Mouse (Mus musculus) forebrain, embryonic 13.5 days (tissue): ENCODE results near the gene Usp6nl. TPM values are rescaled to one million over a fixed set of nuclear protein-coding genes. Genes with fewer than 3 reads are reported as not detected.

Experiments
- ATAC-seq: fragments of 200-750 bp; cut with Nextera tagmentation; 2 replicates; pipeline ENCODE4 v1.8.0; 2017
- H3K27ac ChIP-seq: fragments of 300-500 bp; sonication (generic); 2 replicates; pipeline ENCODE4 v1.5.1; 2015; ENCODE audit warnings: inconsistent platforms, mild to moderate bottlenecking, moderate library complexity
- H3K27me3 ChIP-seq: fragments of 300-500 bp; sonication (generic); 2 replicates; pipeline ENCODE4 v1.6.1; 2015; ENCODE audit warnings: mild to moderate bottlenecking, inconsistent platforms
- H3K36me3 ChIP-seq: fragments of 300-500 bp; sonication (generic); 2 replicates; pipeline ENCODE4 v1.6.1; 2015; ENCODE audit warnings: mild to moderate bottlenecking, inconsistent platforms; ENCODE audit not compliant: poor library complexity, severe bottlenecking
- H3K4me1 ChIP-seq: fragments of 300-500 bp; sonication (generic); 2 replicates; pipeline ENCODE4 v1.6.1; 2015; ENCODE audit warnings: inconsistent platforms
- H3K4me2 ChIP-seq: fragments of 300-500 bp; sonication (generic); 2 replicates; pipeline ENCODE4 v1.6.1; 2015; ENCODE audit warnings: inconsistent platforms, mild to moderate bottlenecking, moderate library complexity
- H3K4me3 ChIP-seq: fragments of 300-500 bp; sonication (generic); 2 replicates; pipeline ENCODE4 v1.5.1; 2015; ENCODE audit warnings: mild to moderate bottlenecking, inconsistent platforms
- H3K9ac ChIP-seq: fragments of 300-500 bp; sonication (generic); 2 replicates; pipeline ENCODE4 v1.6.1; 2015; ENCODE audit warnings: mild to moderate bottlenecking, inconsistent platforms
- H3K9me3 ChIP-seq: fragments of 300-500 bp; sonication (generic); replicated peaks from 2 replicates; pipeline ENCODE4 v1.6.1; 2016; ENCODE audit warnings: inconsistent platforms
- WGBS: fragments of 180-500 bp; shearing (Covaris S2); methylation state at CpG from one replicate; pipeline ENCODE4 v1.1.7; 2015; 5-methylcytosine and 5-hydroxymethylcytosine counted together
- polyA plus RNA-seq: library from polyadenylated mRNA; unstranded; fragments of >200 nt; fragmentation: Nextera tagmentation; extraction: Ambion mirVana; gene quantifications from 2 replicates; pipeline ENCODE4 v1.2.1, GENCODE M21; 2015

Gene Usp6nl
- polyA plus RNA-seq, 1 experiment from 2014 or later, result 8.0 TPM

DNA sequence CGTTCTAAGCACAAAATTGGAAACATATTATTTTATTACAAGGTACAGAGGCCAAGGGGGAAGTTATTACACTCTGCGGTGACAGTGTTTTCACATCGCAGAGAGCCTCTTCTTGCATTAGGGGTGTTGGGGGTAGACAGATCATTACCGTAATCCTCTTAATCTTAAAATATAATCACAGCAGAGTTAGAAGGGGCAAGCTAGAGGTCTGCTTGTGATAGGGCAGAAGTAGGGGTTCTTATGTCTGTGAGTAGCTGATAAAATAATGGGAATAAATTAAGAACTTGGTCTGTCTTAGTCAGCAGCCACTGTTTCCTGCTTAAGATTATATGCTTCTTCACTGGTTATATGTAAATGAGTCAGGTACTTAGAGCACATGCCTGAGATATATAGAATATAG lies 30.6 kb downstream of the Usp6nl start:
- Histone ChIP-seq H3K27me3 (no peaks in the 10 kb centered on the region), H3K36me3 (no peaks in the 10 kb centered on the region), H3K4me1 (peaks cover 19% of the 10 kb centered on the region), H3K4me2 (no peak overlapping the region), H3K9me3 (no peaks in the 10 kb centered on the region), H3K27ac (no peak overlapping the region), H3K9ac (no peak overlapping the region), H3K4me3 (no peak overlapping the region)
- no peak for ATAC-seq
- WGBS, result 88% methylated on average over 4 of the region's 4 CpGs

DNA sequence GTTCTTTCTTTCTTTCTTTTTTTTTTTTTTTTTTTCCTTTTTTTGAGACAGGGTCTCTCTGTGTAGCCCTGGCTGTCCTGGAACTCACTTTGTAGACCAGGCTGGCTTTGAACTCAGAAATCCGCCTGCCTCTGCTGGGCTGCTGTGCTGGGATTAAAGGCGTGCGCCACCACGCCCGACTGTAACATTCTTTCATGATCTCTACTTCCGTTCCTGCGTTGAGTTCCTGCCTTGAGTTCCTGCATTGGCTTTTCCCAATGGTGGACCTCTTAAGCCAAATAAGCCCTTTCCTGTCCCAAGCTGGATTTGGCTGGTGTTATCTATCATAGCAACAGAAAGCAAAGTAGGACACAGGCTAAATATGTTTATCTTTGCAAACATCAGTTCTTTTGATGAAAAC lies 34.8 kb downstream of the Usp6nl start:
- Histone ChIP-seq H3K9ac (no peak overlapping the region), H3K27me3 (no peaks in the 10 kb centered on the region), H3K27ac (no peak overlapping the region), H3K4me2 (no peak overlapping the region), H3K36me3 (no peaks in the 10 kb centered on the region), H3K9me3 (no peaks in the 10 kb centered on the region), H3K4me3 (no peak overlapping the region), H3K4me1 (peaks cover 14% of the 10 kb centered on the region)
- WGBS, result 96% methylated on average over 7 of the region's 7 CpGs
- ATAC-seq, result no peak

DNA sequence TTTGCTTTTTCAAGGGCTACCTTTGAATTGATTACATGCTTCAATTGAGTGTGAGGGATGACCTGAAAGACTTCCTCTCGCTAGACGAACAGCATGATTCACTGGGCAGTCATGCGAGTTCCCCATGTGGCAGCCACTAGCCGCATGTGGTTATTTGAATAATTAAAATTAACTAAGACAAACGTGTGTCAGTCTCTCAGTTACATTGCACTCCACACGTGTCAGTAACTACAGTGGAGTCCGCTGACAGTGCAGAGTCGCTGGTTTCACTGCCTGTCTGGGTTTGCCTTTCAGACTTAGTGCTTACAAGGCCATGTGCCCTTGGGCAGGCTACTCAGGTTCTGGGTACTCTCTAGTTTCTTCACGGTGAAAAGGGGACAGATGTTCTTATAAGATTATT lies 37.2 kb downstream of the Usp6nl start:
- H3K27ac ChIP-seq, result no peak overlapping the region
- H3K36me3 ChIP-seq, result no peaks in the 10 kb centered on the region
- no peak overlapping the region for H3K4me3 ChIP-seq
- H3K27me3 ChIP-seq, result no peaks in the 10 kb centered on the region
- peak; percentile 30; the same call in 1 of the 2 replicates for ATAC-seq
- WGBS, result 41% methylated on average over 9 of the region's 9 CpGs
- H3K9ac ChIP-seq, result no peak overlapping the region
- no peaks in the 10 kb centered on the region for H3K9me3 ChIP-seq
- peaks cover 9% of the 10 kb centered on the region; the same call in 1 of the 2 replicates for H3K4me1 ChIP-seq
- no peak overlapping the region for H3K4me2 ChIP-seq

DNA sequence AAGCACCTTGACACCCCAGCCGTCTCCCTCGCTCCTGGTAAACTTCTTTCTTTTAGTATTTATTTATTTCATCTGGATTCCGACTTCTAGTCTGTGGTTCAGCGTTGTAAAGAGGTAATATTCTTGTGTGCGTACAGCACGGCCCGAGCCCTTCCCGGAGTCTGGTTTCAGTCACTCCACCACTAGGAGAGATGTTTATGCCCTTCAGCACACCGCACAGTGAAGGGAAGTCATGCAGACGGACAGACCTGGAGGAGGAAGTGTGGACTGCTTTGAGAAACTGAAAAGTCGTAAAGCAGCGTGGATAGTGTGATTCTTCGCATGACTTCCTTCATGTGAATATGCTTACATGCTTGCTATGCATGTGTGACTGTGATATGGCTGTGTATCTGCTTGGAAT lies 40.7 kb downstream of the Usp6nl start:
- no peak overlapping the region for H3K4me2 ChIP-seq
- no peaks in the 10 kb centered on the region for H3K36me3 ChIP-seq
- H3K4me1 ChIP-seq, result peaks cover 17% of the 10 kb centered on the region
- 84% methylated on average over 13 of the region's 13 CpGs for WGBS
- H3K9me3 ChIP-seq, result no peaks in the 10 kb centered on the region
- no peak overlapping the region for H3K9ac ChIP-seq
- H3K27ac ChIP-seq, result no peak overlapping the region
- H3K4me3 ChIP-seq, result no peak overlapping the region
- no peaks in the 10 kb centered on the region for H3K27me3 ChIP-seq
- no peak for ATAC-seq

GRCm38 (mm10) chr2:6363922-6364321 lies 41.5 kb downstream of the Usp6nl start:
- peaks cover 15% of the 10 kb centered on the region for H3K4me1 ChIP-seq
- no peak overlapping the region for H3K27ac ChIP-seq
- no peaks in the 10 kb centered on the region for H3K27me3 ChIP-seq
- H3K9ac ChIP-seq, result no peak overlapping the region
- H3K36me3 ChIP-seq, result no peaks in the 10 kb centered on the region
- 94% methylated on average over 7 of the region's 7 CpGs for WGBS
- ATAC-seq, result no peak
- no peak overlapping the region for H3K4me2 ChIP-seq
- no peak overlapping the region for H3K4me3 ChIP-seq
- H3K9me3 ChIP-seq, result no peaks in the 10 kb centered on the region

- 61% methylated on average over 9 of the region's 9 CpGs for WGBS
- H3K4me2 ChIP-seq, result no peak overlapping the region
- no peak overlapping the region for H3K27ac ChIP-seq
- no peaks in the 10 kb centered on the region for H3K9me3 ChIP-seq
- no peaks in the 10 kb centered on the region for H3K27me3 ChIP-seq
- H3K9ac ChIP-seq, result no peak overlapping the region
- peaks cover 8% of the 10 kb centered on the region for H3K4me1 ChIP-seq
- no peaks in the 10 kb centered on the region for H3K36me3 ChIP-seq
- no peak for ATAC-seq
- no peak overlapping the region for H3K4me3 ChIP-seq
Observed at GRCm38 (mm10) chr2:6366521-6366928, 44.1 kb downstream of the Usp6nl start.

GRCm38 (mm10) chr2:6366973-6367372 lies 44.5 kb downstream of the Usp6nl start:
- no peak overlapping the region for H3K9ac ChIP-seq
- WGBS, result 77% methylated on average over 6 of the region's 6 CpGs
- H3K27me3 ChIP-seq, result no peaks in the 10 kb centered on the region
- H3K4me2 ChIP-seq, result no peak overlapping the region
- H3K36me3 ChIP-seq, result no peaks in the 10 kb centered on the region
- H3K27ac ChIP-seq, result no peak overlapping the region
- peaks cover 8% of the 10 kb centered on the region for H3K4me1 ChIP-seq
- H3K9me3 ChIP-seq, result no peaks in the 10 kb centered on the region
- ATAC-seq, result no peak
- no peak overlapping the region for H3K4me3 ChIP-seq

- Histone ChIP-seq H3K9ac (no peak overlapping the region), H3K4me3 (no peak overlapping the region), H3K27me3 (no peaks in the 10 kb centered on the region), H3K4me1 (peaks cover 8% of the 10 kb centered on the region), H3K27ac (no peak overlapping the region), H3K36me3 (no peaks in the 10 kb centered on the region), H3K4me2 (no peak overlapping the region), H3K9me3 (no peaks in the 10 kb centered on the region)
- WGBS, result 96% methylated on average over 6 of the region's 6 CpGs
- ATAC-seq, result no peak
Observed at GRCm38 (mm10) chr2:6367497-6367896, 45.0 kb downstream of the Usp6nl start.

GRCm38 (mm10) chr2:6374216-6374615 lies 51.7 kb downstream of the Usp6nl start:
- 71% methylated on average over 14 of the region's 14 CpGs for WGBS

DNA sequence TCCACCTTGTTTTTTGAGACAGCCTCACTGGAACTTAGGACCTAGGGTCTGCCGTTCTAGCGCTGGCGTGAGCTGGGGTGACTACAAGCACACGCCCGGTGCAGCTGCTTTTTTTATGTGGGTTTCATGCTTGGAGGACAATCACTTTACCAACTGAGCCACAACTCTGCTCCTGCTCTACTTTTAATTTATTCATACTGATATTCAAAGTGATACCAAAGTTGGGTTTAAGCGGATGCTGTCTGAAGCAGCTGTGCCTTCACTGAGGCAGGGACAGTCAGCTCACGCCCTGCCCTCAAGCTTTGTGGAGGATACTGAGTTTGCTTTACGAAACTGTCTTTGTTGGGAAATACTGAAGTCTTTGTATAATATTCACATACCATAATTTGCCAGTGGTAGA lies 53.6 kb downstream of the Usp6nl start:
- Histone ChIP-seq H3K9me3 (no peaks in the 10 kb centered on the region), H3K27me3 (no peaks in the 10 kb centered on the region), H3K36me3 (no peaks in the 10 kb centered on the region), H3K4me1 (peaks cover 11% of the 10 kb centered on the region; the same call in 1 of the 2 replicates), H3K4me3 (no peak overlapping the region), H3K4me2 (no peak overlapping the region), H3K9ac (no peak overlapping the region), H3K27ac (no peak overlapping the region)
- WGBS, result 90% methylated on average over 8 of the region's 8 CpGs
- no peak for ATAC-seq

More at GRCm38 (mm10) chr2:6374216-6374615, 51.7 kb downstream of the Usp6nl start:
- no peak overlapping the region for H3K9ac ChIP-seq
- peaks cover 11% of the 10 kb centered on the region; the same call in 1 of the 2 replicates for H3K4me1 ChIP-seq
- H3K27ac ChIP-seq, result no peak overlapping the region
- H3K36me3 ChIP-seq, result no peaks in the 10 kb centered on the region
- no peaks in the 10 kb centered on the region for H3K9me3 ChIP-seq
- H3K27me3 ChIP-seq, result no peaks in the 10 kb centered on the region
- ATAC-seq, result no peak
- no peak overlapping the region for H3K4me2 ChIP-seq
- no peak overlapping the region for H3K4me3 ChIP-seq

- WGBS, result 82% methylated on average over 4 of the region's 4 CpGs
Observed at GRCm38 (mm10) chr2:6376941-6377340, 54.5 kb downstream of the Usp6nl start.

DNA sequence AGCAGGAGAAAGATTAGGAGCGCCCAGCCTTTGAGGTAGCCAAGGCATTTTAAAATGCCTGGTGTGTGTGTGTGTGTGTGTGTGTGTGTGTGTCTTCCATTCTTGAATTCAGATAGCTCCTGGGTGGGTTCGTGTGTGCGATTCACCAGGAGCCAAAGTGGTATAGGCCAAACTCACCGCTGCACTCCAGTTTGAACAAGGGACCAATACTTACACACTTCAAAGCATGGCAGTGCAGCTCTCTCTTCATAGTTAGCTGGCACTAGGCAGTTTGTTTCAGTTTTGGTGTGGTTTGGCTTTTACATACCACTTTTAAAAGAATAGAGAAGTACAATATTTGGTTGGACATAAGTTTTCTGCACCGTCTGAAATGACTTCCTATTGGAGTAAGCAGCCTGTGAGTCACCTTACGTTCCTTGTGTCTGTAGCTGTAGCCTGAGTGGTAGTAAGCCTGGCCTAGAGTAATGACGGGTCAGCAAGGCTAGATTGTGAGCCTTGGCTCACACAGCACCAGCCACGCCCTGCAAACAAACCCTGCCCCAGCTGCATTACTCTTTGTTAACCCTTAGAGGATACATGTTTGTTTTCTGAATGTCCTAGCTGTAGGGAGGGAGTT lies 56.2 kb downstream of the Usp6nl start:
- H3K4me2 ChIP-seq, result no peak overlapping the region
- no peak overlapping the region for H3K4me3 ChIP-seq
- no peaks in the 10 kb centered on the region for H3K27me3 ChIP-seq
- no peak for ATAC-seq
- H3K36me3 ChIP-seq, result no peaks in the 10 kb centered on the region
- H3K4me1 ChIP-seq, result peaks cover 11% of the 10 kb centered on the region; the same call in 1 of the 2 replicates
- WGBS, result 80% methylated on average over 8 of the region's 8 CpGs
- no peaks in the 10 kb centered on the region for H3K9me3 ChIP-seq
- no peak overlapping the region for H3K27ac ChIP-seq
- H3K9ac ChIP-seq, result no peak overlapping the region

More at GRCm38 (mm10) chr2:6376941-6377340, 54.5 kb downstream of the Usp6nl start:
- H3K4me2 ChIP-seq, result no peak overlapping the region
- no peak for ATAC-seq
- no peak overlapping the region for H3K27ac ChIP-seq
- no peaks in the 10 kb centered on the region for H3K36me3 ChIP-seq
- H3K9ac ChIP-seq, result no peak overlapping the region
- peaks cover 11% of the 10 kb centered on the region; the same call in 1 of the 2 replicates for H3K4me1 ChIP-seq
- H3K4me3 ChIP-seq, result no peak overlapping the region
- no peaks in the 10 kb centered on the region for H3K9me3 ChIP-seq
- H3K27me3 ChIP-seq, result no peaks in the 10 kb centered on the region

DNA sequence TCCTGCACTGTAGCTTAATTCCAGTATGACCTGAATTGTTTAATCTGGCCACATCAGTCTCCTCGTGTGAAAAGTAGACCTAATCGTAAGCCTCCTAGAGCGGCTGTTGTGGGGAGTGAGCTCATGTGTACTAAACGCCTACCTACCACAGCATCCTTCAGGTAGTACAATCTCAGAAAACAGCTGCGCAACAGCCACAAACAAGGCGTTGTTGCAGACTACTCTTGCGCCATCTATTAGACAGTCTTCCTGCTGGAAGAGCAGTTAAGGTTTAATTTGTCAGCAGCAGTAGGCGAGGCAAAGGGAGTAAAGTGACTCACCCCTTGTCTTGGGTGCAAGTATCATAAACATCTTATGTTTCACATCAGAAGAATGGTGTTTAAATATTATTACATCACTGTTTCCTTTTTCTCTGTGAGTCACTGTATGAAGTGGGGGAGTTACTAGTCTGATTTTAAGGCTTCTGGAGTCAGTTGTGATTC lies 57.3 kb downstream of the Usp6nl start:
- Histone ChIP-seq H3K4me3 (no peak overlapping the region), H3K4me2 (no peak overlapping the region), H3K9ac (no peak overlapping the region), H3K4me1 (peaks cover 6% of the 10 kb centered on the region; the same call in 1 of the 2 replicates), H3K36me3 (no peaks in the 10 kb centered on the region), H3K9me3 (no peaks in the 10 kb centered on the region), H3K27me3 (no peaks in the 10 kb centered on the region), H3K27ac (no peak overlapping the region)
- WGBS, result 91% methylated on average over 8 of the region's 8 CpGs
- no peak for ATAC-seq
